Mouse (Mus musculus) C2C12 (cell line): ENCODE data around the gene Rmnd5a. TPM values are rescaled to one million over a fixed set of nuclear protein-coding genes. Genes with fewer than 3 reads are reported as not detected.

ENCODE experiments used
- H3K27me3 ChIP-seq: one replicate; pipeline ENCODE4 v1.6.1; 2011; ENCODE audit not compliant: control insufficient read depth, insufficient read depth, insufficient read length
- H3K36me3 ChIP-seq: one replicate; pipeline ENCODE4 v1.6.1; 2011; ENCODE audit not compliant: control insufficient read depth, insufficient read depth
- H3K4me3 ChIP-seq: one replicate; pipeline ENCODE4 v1.5.1; 2011; ENCODE audit warnings: mild to moderate bottlenecking, control low read depth; ENCODE audit not compliant: poor library complexity, insufficient read depth, severe bottlenecking
- H3K79me2 ChIP-seq: one replicate; pipeline ENCODE4 v1.6.1; 2011; ENCODE audit not compliant: control insufficient read depth, insufficient read depth
- H3K79me3 ChIP-seq: one replicate; pipeline ENCODE4 v1.6.1; 2011; ENCODE audit warnings: low read depth, control low read depth
- H3ac ChIP-seq: one replicate; pipeline ENCODE3; 2011; ENCODE audit warnings: low read depth; ENCODE audit not compliant: control insufficient read depth, insufficient read length
- CEBPB ChIP-seq: IDR thresholded peaks from one replicate; pipeline ENCODE4 v1.6.1; 2011; ENCODE audit warnings: low read depth, mild to moderate bottlenecking, control low read depth, moderate library complexity
- CTCF ChIP-seq: IDR thresholded peaks from one replicate; pipeline ENCODE4 v1.5.1; 2011; ENCODE audit not compliant: control insufficient read depth, insufficient read depth, insufficient read length
- FOSL1 ChIP-seq: IDR thresholded peaks from one replicate; pipeline ENCODE4 v1.8.0; 2011; ENCODE audit warnings: mild to moderate bottlenecking, low read length; ENCODE audit not compliant: poor library complexity, insufficient read depth, severe bottlenecking
- MAX ChIP-seq: IDR thresholded peaks from one replicate; pipeline ENCODE4 v1.6.1; 2011; ENCODE audit warnings: mild to moderate bottlenecking, control low read depth
- MYOD1 ChIP-seq: IDR thresholded peaks from one replicate; pipeline ENCODE4 v1.6.1; 2011; ENCODE audit warnings: low read depth; ENCODE audit not compliant: control insufficient read depth, insufficient read length
- MYOG ChIP-seq: IDR thresholded peaks from one replicate; pipeline ENCODE4 v1.6.1; 2011; ENCODE audit not compliant: control insufficient read depth, insufficient read length; ENCODE audit errors: extremely low read depth
- USF1 ChIP-seq: IDR thresholded peaks from one replicate; pipeline ENCODE4 v1.6.1; 2011; ENCODE audit warnings: low read depth, mild to moderate bottlenecking, control low read depth, moderate library complexity
- polyA plus RNA-seq: library from polyadenylated mRNA; unstranded; fragments of >200 nt; fragmentation: generic; extraction: Trizol; gene quantifications from one replicate; pipeline ENCODE4 v1.2.1, GENCODE M21; 2012; ENCODE audit warnings: missing spikeins

Gene Rmnd5a
- polyA plus RNA-seq, 1 experiment = 4.0 TPM

- H3K79me2 ChIP-seq = no peaks in the 10 kb centered on the region
These were observed 88.2 kb downstream of the Rmnd5a start for GRCm38 (mm10) chr6:71352201-71352600.

GRCm38 (mm10) chr6:71351201-71351600 is 89.2 kb downstream of the Rmnd5a start:
- no peak for TF ChIP-seq MAX
- TF ChIP-seq CEBPB = no peak
- TF ChIP-seq MYOD1 = no peak
- no peak for TF ChIP-seq CTCF
- no peak for TF ChIP-seq FOSL1
- no peak for TF ChIP-seq USF1
- TF ChIP-seq MYOG = no peak
- Histone ChIP-seq H3K79me3 (no peaks in the 10 kb centered on the region), H3K36me3 (no peaks in the 10 kb centered on the region)

More at GRCm38 (mm10) chr6:71352201-71352600, 88.2 kb downstream of the Rmnd5a start:
- Histone ChIP-seq H3K36me3 (no peaks in the 10 kb centered on the region), H3K79me3 (no peaks in the 10 kb centered on the region), H3K27me3 (peaks cover 26% of the 10 kb centered on the region), H3K4me3 (no peak overlapping the region), H3ac (no peak overlapping the region)
- TF ChIP-seq FOSL1 = no peak
- no peak for TF ChIP-seq MAX
- no peak for TF ChIP-seq MYOD1
- TF ChIP-seq CEBPB = no peak
- TF ChIP-seq MYOG = no peak
- no peak for TF ChIP-seq CTCF
- TF ChIP-seq USF1 = no peak

GRCm38 (mm10) chr6:71348006-71348405 is 92.4 kb downstream of the Rmnd5a start:
- no peaks in the 10 kb centered on the region for H3K79me3 ChIP-seq
- no peak overlapping the region for H3ac ChIP-seq
- H3K36me3 ChIP-seq = no peaks in the 10 kb centered on the region
- H3K4me3 ChIP-seq = no peak overlapping the region
- peaks cover 9% of the 10 kb centered on the region for H3K27me3 ChIP-seq
- no peaks in the 10 kb centered on the region for H3K79me2 ChIP-seq
- TF ChIP-seq MYOG = no peak
- TF ChIP-seq USF1 = no peak
- TF ChIP-seq MYOD1 = no peak
- TF ChIP-seq FOSL1 = no peak
- no peak for TF ChIP-seq MAX
- TF ChIP-seq CTCF = no peak

More at GRCm38 (mm10) chr6:71351201-71351600, 89.2 kb downstream of the Rmnd5a start:
- no peak overlapping the region for H3K4me3 ChIP-seq
- H3K27me3 ChIP-seq = peaks cover 26% of the 10 kb centered on the region
- H3ac ChIP-seq = no peak overlapping the region
- H3K79me2 ChIP-seq = no peaks in the 10 kb centered on the region

GRCm38 (mm10) chr6:71341179-71341578 is 99.3 kb downstream of the Rmnd5a start:
- Histone ChIP-seq H3K79me3 (no peaks in the 10 kb centered on the region), H3K36me3 (no peaks in the 10 kb centered on the region), H3K27me3 (peaks cover 8% of the 10 kb centered on the region), H3K79me2 (no peaks in the 10 kb centered on the region), H3K4me3 (no peak overlapping the region), H3ac (no peak overlapping the region)
- TF ChIP-seq MYOG = no peak
- TF ChIP-seq CEBPB = no peak
- no peak for TF ChIP-seq CTCF
- TF ChIP-seq MAX = no peak
- TF ChIP-seq FOSL1 = no peak
- no peak for TF ChIP-seq MYOD1
- no peak for TF ChIP-seq USF1

- Histone ChIP-seq H3K79me2 (no peaks in the 10 kb centered on the region), H3K4me3 (no peak overlapping the region), H3K36me3 (no peaks in the 10 kb centered on the region), H3K79me3 (no peaks in the 10 kb centered on the region), H3K27me3 (peaks cover 8% of the 10 kb centered on the region), H3ac (no peak overlapping the region)
- TF ChIP-seq CTCF = no peak
- no peak for TF ChIP-seq MYOD1
- no peak for TF ChIP-seq MYOG
- TF ChIP-seq USF1 = no peak
- TF ChIP-seq MAX = no peak
- TF ChIP-seq CEBPB = no peak
- TF ChIP-seq FOSL1 = no peak
These were observed 101.1 kb downstream of the Rmnd5a start for GRCm38 (mm10) chr6:71339351-71339750.

- H3ac ChIP-seq = no peak overlapping the region
- TF ChIP-seq CTCF (no peak), MAX (no peak), CEBPB (no peak), FOSL1 (no peak), MYOD1 (no peak), MYOG (no peak), USF1 (no peak)
- H3K4me3 ChIP-seq = no peak overlapping the region
- peaks cover 8% of the 10 kb centered on the region for H3K27me3 ChIP-seq
- H3K36me3 ChIP-seq = no peaks in the 10 kb centered on the region
- no peaks in the 10 kb centered on the region for H3K79me2 ChIP-seq
- H3K79me3 ChIP-seq = no peaks in the 10 kb centered on the region
These were observed 101.5 kb downstream of the Rmnd5a start for GRCm38 (mm10) chr6:71338941-71339340.
